Mouse (Mus musculus) heart, adult 9 months (tissue): Measurements from ENCODE around the gene Ctu1.
A peak's percentile ranks its signal among the peaks of the same experiment; 100 is the strongest.
"Not testable (repeated sequence)": the region's sequence is repeated elsewhere in the genome, so short reads cannot be mapped to it uniquely, and the experiment has no call there.

Experiments
- DNase-seq, 2 experiments: peaks; one replicate each; pipeline ENCODE4 v3.0.0; 2022; ENCODE audit warnings: low spot score in 2 of 2

Ctu1 gene

DNA sequence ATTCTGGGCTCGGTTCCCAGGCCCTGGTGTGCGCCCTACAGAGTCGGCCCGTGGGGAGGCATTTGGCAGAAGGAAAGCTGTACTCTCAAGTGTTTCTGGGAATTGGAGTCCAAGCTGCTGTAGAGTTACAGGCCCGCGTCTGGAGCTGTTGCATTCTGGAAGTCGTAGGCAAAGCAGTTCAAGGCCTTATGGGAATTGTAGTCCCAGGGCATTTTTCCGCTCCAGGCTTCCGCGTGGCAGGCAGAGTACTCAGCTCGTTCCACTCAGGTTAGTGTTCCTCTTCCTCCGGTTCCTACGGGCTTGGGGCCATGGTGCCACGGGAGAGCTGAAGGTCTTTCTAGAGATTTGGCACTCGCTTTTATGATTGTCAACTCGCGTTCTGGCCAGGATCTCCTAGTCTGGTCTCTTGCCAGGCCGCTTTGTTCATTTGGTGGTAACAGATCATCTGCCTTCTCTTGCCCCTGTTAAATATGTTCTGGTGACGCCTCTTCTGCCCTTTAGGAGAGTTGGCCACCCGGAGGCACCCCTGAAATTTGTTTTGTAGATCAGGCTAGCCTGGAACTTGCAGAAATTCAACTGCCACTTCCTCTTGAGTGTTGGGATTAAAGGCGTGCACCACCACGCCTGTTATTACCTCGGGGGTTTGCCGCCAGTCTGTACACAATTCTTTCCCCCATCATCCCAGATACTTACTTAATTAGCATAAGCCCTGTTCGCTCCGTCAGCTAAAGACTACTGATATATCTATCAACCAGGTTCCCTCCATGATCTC is at the start of gene Ctu1:
TSS of gene Ctu1 (plus strand) at position 208 of the 772 bp plus-strand sequence.
- DNase-seq = peak; percentile 97

DNA sequence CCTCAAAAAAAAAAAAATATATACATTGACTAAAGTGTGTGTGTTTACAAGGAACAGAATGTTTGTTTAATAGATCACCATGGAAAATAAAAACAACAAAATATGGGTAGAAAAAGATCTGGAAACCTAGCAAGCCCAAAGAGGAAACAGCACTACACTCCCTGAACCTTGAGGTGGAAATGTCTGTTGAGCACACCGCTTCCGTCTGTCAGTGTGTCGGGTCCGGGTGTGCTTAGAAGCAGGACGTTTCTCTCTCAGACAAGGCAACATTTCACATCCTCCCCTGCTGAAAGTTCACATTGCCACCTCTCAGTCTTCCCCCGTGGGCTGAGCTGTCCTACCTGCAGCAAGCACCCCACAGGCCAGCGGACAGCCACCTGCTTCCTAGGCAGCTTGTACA is 48.9 kb upstream of the Ctu1 start:
- DNase-seq = no peak

DNA sequence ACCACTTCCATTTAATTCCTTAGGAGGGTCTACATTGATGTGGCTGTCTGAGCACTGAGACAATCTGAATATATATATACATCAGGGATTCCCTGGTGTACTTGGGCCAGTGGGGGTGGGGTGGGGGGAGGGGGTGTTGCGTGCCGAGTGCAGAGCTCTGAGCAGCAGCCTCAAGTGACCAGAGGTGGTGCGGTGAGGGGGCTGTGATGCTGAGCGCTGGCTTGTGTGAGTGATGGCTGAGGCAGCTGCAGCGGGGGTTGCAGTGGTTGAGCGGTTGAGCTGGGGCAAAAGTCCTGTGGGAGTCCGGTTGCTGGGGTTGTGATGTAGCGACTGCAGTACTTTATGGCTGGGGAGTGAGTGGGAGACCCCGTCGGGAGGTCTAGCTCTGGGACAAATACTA is 48.0 kb upstream of the Ctu1 start:
- no peak for DNase-seq

DNA sequence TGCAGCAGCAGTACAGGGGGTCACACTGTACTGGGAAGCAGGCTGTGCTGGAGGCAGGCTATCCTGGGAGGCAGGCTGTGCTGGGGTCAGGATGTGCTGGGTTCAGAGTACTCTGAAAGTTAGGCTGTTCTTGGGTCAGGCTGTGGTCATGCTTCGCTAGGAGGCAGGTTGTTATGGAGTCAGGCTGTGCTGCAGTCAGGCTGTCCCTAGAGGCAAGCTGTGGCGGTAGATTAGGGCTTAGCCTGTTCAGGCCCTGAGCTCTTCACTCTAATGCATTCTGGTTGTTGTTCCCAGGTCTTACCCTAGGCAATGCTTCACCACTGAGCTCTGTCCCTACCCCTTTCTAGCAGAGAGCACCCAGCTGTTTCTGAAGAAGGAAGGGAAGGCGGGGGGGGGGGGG is 46.8 kb upstream of the Ctu1 start:
- DNase-seq = no peak

DNA sequence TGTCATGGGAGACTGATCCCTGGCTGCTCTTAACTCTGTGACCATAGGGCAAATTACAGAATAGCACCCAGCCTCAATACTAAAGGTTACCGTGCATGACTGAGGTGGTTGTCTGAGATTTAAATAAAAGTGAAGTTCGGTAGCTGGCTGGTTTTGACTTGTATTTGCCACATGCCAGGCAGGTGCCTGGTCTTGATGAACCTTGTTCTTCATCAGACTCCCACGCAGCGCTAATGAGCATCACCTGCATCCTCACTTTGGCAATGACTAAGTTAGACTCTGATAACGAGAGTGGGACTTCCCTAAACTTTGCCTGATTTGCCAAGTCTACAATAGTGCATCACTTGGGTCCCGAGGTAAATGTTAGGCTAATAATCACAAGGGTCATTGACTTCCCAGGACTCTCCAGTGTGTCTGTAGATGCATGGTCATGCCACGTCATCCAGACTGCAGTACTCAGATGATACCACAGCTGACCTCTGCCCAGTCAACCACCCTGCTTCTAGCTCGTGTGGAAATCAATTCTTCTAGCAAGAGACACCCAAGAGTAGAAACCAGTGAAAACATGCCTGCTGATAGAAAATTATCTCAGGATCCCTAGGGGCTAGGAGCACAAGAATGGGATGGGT is 45.9 kb upstream of the Ctu1 start:
- DNase-seq = no peak

DNA sequence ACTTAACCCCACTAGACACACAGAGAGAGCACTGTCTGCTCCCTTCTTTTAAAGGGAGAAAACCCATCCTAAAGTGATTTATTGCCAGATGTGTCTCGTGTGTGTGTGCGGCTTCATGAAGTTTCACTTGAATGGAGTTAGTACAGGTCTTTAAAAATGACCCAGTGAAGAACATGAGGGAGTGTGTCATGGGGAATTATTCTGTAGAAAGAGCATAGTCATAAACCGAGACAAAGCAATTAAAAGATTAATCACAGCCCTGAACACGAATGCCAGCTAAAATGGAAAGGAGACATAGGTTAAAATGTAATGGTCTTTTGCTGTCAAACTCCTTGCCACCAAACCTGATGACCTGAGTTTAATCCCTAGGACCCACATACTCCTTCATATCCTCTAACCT is 37.9 kb upstream of the Ctu1 start:
- DNase-seq = no peak

DNA sequence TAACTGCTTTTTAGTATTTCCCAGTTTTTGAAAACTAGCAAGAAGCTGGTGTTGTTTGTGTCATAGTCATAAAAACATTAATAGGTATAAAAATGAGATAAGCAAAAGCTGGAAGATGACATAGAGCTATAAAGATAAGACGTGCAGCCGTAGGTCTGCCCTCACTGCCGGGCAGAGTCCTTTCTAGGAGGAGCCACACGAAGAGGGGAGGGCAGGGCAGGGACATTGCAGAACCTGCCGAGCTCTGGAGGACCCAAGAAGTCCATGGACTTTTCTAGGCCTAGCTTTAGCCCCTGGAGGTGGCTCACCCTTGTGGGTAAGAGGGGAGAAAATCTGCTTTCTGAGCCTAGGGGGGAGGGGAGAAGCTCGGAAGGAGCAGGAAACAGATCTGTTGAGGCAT is 37.3 kb upstream of the Ctu1 start, which contains the start of gene Ceacam18:
TSS of gene Ceacam18 (plus strand) at position 208 of the 400 bp plus-strand sequence.
- no peak for DNase-seq

DNA sequence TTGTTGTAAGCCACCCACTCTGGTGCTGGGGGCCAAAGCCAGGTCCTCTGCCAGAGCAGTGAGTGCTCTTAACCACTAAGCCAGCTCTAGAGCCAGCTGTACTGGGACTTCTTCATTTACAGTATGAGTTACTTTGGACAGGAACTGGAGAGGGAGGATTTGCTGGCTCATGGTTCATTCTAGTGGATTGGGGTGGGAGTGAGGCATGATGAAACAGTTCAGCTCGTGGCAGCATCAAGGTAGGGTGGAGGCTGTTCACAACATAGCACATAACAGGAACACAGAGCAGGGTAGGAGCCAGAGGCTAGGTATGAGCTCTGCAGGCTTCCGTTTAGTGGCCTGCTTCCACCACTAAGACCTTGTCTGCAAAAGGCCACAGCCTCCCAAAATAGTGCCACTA is 35.6 kb upstream of the Ctu1 start:
- DNase-seq = no peak

DNA sequence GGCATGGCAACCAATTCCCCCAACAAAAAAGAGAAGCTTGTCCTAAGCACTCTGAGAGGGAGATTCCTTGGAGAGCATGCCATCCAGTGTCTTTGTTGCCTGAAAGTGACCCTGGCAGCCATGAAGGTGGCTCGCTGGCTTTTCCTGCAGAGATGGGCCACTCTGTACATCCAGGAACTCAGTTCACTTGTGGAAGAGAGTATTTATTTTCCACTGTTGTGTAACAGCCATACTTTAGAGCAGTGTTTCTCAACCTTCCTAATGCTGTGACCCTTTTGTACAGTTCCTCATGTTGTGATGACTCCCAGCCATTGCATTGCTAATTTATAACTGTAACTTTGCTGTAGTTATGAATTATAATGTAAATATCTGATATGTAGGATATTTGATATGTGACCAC is 34.7 kb upstream of the Ctu1 start:
- DNase-seq = no peak

DNA sequence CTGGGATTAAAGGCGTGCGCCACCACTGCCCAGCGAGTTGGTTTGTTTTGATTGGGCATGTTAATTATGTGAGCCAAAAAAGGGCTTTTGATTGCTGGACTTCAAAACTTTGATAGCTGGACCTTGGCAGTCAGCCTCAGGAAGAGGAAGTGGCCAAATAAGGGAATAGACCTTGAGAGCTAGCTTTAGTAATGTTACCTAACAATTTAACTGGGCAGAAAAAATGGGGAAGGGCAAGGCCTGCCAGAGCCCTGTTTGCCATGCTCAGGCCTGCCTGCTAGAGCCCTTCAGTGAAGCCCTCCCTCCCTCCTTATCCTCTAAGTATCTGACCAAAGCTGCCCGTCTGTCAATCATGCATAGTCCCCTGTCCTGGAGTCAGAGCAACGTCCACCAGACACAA is 29.2 kb upstream of the Ctu1 start:
- DNase-seq = no peak

DNA sequence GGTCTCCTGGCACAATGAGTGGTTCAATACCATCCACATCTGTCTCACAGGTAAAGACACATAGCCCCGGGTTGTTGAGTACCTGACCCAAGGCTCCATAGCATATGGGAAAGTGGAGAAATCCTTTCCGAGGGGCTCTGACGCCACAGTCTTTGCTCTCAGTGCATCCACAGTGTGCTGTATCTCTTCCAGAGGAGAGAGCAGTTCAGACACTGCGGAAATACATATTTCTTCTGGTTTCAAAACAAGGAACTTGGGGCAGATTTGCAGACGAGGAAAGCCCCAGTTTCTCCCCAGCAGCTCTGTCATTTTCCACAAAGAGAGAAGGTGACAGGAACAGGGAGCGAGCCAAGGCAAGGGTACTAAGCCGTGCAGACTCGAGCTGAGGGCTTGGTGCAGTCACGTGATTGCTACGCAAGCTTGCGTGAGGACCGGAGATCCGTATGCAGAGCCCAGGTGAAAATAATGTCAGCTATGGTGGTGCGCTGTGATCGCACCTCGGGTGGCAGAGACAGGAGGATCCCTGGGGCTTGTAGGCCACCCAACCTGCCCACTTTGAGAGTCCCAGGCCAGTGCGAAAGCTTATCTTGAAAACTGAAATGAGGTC is 28.7 kb upstream of the Ctu1 start:
- DNase-seq = no peak

DNA sequence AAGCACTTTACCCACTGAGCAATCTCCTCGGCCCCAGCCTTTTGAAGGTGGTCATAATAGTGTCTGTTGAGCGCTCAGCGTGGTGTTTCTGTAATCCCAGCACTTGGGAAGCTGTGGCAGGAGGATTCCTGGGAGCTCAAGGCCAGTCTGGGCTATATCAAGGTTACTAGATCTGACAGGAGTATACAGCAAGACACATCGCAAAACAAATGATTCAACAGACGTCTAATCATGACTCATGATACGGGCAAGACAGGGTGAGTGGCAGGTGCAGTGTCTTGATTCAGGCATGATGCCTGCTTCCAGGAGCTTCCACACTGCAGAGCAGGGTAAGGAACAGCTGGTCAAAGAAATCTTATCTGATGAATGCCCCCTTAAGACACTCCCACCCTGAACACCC is 19.1 kb upstream of the Ctu1 start:
- no peak for DNase-seq

DNA sequence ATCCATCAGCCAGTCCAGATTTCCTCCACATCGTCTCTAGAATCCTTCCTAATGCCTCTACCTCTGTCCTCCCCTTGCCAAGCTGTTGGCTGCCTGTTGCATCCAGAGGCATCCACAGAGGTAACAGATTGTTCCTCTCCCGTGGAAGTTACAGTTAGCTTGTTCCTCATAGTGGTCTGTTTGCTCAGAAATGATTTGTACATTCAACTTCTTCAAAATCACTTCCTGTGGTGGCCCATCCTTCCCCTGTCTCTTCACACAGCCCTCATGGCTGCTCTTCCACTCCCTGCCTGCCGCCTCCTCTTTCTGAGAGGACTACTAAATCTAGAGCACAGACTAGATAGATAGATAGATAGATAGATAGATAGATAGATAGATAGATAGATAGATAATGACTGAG is 17.3 kb upstream of the Ctu1 start:
- DNase-seq = peak in 1 of 2 experiments; percentile 21

DNA sequence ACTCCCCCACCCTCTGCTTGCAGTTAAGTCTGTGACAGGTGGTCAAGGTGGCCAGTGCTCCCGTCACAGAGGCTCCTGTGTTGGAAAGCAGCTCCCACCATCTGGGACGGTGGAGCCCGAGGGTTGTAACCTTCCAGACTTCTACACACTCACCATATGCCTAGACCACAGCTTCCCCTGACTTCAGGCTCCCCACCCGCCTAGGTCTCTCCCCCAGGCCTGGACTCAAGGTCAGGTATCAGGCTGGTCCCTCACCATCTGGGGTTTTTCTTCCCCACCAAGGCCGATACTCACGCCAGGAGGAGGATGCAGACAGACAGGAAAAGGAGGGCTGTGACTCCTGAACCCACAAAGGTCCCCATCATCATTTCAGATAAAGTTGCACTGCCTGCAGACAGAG is 15.6 kb upstream of the Ctu1 start:
- DNase-seq = no peak

DNA sequence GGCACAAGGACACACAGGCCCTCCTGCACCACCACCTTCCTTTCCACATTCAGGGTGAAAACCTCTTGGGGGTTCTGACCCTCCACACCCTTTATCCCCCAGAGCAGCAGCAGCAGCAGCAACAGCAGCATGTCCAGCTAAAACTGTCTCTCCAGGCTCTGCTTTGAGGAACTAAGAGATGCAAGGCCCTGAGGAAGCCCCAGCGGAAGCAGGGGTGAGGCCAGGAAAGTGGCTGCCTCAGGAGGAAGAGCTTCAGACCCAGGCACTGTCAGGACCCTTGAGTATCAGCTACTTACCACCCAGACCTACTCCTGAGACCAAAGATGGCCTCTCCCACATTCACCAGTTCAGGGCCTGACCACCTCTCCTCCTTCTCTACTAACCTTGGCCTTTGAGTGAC is 11.8 kb upstream of the Ctu1 start, which contains the start of gene Siglece:
TSS of gene Siglece (minus strand) at position 160 of the 400 bp plus-strand sequence.
- DNase-seq = no peak

DNA sequence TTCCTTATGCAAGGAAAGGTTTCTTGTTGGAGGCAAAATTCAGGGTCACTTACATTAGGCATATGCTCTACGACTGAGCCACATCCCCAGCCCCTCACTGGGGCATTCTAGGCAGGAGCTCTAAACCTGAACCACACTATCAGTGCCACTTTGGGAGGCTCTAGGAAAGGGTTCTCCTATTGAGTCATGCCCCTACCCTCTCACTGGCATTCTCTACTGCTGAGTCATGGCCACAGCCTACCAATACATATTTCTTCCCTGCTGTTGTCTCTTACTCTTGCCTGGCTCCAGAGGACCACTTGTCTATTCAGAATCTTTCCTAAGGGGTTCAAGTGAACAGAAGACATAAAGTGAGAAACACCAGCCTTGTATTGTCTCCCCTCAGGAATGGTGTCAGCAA is 9.0 kb upstream of the Ctu1 start:
- no peak for DNase-seq

DNA sequence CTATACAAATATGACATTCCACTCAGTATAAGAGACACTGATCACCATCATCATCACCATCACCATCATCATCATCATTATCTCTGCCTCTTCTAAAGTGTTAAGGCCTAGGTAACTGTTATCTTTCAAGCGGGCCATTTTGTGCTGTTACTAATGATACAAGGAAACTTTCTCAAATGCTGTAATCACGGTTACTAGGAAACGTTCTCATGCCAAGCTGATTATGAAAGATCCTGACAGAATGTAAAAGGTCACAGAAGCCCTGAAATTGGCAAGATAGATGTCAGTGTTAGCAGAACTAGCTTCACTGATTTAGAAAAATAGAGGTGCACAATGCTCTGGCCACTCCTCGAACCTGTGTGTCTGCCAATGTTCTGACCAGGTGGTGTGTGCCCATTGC is 4.6 kb upstream of the Ctu1 start:
- not testable (repeated sequence) for DNase-seq

DNA sequence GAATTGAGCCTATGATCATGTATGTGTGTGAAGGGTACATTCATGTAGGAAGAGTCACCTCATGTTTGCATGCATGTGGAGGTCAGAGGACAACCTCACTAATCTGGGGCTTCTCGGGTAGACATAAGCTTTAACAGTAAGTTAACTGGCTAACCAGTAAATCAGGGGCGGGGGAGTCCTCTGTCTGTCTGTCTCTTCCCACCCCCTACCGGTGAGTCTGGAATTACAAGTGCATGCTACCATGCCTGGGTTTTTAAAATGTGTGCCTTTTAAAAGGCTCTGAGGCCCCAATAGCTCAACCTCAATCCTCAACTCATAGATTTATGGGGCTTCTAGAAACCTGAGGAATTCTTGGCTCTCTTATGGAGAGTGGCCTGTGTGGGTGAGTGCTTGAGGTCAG is 3.2 kb upstream of the Ctu1 start:
- DNase-seq = no peak

DNA sequence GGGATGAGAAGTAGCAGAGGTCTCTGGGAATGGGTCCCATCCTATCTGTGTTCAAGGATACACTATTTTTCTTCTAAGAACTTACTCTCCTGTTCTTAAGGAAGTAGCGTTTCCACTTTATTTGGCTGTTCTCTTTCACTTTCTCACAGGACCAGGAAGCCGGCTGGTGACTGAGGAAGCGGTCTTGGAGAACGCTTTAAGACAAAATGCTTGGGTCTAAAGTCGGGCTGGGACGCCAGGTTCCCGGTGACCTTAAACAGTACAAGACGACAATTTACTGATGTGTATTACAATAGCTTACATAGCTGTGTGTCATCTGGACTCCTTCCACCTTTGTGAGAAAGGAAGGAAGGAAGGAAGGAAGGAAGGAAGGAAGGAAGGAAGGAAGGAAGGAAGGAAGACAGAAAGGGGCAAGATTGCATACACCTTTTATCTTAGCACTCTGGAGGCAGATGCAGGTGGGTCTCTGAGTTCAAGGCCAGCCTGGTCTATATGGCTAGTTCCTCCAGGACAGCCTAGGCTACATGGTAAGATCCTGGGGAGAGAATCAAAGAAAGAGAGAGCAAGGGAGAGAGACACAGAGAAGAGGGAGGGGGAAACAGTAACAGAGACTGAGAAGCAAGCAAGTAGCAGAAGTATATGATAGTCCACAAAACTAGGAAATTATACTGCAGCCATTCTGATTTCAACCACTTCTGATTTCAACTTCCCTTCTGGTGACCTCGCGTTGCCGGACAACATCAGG is 580 bp upstream of the Ctu1 start:
- DNase-seq = no peak

DNA sequence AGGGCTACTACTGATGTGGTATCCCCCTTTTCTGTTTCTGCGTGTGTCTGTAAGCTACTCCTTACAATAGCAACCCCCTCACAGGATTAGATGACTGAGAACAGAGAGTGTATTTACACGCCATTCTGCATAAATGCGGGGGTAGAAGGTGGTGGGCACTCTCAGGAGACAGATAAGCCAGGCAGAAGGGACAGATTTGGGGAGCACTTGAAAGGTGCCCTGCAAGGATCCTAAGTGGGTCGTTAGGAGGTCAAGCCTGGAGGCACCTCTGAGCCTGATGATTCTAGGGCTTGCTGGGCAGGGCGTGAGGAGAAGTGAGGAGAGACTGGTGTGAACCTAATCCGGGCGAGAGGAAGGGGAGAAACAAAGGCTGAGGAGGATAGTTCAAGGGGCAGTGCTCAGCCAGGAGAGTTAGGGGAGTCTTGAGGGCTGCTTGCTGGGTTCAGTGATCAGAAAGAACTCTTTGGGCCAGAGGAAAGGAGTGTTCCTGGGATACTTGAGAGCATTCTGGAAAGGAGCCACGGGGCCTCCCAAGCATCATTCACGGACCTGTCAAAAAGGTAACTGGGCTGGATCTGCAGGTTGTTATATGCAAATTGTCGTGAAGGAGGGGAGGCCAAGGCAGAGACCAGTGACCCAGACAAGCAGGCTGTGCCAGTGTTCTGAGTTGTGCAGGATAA is 905 bp downstream of the Ctu1 start:
- DNase-seq = no peak

DNA sequence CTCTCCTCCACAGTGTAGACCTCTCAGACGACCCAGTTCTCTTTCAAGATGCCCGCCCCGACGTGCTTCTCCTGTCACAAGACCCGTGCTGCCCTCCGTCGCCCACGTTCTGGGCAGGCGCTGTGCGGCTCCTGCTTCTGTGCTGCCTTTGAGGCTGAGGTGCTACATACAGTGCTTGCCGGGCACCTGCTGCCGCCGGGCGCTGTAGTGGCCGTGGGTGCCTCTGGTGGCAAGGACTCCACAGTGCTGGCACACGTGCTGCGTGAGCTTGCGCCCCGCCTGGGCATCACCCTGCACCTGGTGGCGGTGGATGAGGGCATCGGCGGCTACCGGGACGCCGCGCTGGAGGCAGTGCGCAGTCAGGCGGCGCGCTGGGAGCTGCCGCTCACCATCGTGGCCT is 3.3 kb downstream of the Ctu1 start:
- no peak for DNase-seq

DNA sequence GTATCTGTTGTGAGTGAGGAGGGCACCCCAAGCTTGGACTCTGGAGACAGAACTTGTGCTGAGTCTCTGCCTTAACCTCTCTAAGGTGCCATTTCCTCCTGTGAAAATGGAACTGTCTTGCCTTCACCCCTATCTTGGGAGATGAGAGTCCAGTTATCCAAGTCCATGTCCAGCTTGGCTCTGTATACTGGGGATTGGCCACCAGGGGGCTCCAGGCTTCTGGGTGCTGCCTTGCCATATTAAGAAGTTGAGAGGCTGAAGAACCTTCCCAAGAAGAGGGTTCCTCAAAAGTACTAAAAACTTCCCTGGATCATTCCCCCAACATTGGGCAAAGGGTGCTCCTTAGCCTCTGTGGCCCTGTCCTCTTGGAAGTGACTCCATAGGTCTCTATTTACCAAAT is 6.7 kb downstream of the Ctu1 start:
- peak in 1 of 2 experiments; percentile 31 for DNase-seq
